Mouse (Mus musculus): ENCODE results near the gene Ssh3.

The Ssh3 gene

DNA sequence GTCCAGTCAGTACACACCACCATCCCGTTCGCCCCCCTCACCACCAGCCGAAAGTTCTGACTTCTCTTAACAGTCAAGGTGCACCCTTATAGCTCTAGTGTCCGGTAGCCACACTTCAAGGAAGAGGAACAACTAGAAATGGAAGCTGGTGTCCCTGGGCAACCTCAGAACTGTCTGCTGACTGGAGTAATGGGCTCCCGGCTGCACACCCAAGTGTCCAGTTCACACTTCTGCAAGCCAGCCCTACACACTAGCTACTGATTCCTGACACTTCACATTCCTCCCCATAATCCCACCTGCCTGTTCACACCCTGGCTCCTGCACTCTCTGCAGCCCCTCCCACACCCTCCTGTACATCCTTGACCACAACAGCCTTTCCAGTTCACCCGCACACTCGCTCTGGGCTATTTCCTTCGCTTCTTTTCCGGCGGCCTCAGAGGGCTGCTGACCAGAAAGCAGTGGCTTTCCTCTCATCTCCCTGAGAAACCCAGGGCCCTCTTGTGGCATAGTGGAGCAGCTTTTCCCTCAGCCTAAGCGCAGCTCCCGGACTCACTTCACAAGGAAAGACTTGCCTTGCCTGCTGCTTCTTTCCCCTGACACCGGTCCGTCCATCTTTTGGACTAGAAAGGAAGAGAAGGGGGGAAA lies 52.8 kb downstream of the Ssh3 start:
- DNase-seq (ENCODE audit: low read depth, low spot score): peak; percentile 84

DNA sequence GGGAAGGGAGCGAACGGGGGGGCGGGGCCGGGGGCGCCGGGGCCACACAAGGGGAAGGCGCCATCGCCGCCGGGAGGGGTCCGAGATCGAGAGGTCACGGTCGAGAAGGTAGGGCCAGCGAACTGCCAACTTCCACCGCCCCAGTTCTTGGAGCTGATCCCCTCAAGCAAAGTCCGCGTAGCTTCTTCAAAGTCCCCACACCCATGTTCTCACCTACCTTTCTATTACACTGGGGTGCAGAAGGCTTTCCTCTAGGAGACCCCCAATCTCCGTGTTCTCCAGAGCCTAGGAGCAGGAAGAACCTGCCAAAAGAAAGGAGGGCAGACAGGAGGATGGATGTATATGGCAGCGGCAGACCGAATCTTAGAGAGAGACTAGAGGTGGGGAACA lies 53.5 kb downstream of the Ssh3 start:
- no peak for DNase-seq (ENCODE audit: low read depth, low spot score)

DNA sequence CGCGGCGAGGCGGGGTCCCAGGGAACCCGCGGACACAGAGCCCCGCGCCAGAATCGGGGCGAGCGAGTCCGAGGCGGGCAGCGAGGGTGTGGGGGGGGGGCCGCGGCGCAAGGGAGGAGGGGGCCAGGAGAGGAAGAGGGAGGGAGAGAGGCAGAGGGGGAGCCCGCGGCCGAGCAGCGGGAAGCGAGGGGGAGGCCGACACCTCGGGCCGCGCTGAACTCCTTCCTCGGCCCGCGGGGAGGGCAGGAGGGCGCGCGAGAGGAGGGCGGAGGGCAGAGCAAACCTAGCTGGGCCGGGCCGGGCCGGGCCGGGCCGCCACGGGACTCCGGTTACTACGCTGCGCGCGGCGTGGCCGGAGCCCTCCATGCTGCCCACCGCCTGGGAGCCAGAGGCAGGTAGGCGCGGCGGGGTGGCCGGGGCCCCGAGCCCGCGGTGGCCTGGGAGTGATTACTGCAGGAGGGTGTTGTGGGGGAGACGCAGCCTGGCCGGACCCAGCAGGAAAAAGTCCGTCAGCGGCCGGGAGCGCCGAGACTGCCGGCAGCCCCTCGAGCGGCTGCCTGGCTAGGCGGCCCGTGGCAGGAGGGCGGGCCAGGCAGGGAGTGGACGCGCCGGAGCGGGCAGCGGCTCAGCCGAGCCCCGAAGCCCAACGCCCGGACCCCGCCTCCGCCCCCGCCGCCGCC lies 54.1 kb downstream of the Ssh3 start:
- DNase-seq (ENCODE audit: low read depth, low spot score): no peak

DNA sequence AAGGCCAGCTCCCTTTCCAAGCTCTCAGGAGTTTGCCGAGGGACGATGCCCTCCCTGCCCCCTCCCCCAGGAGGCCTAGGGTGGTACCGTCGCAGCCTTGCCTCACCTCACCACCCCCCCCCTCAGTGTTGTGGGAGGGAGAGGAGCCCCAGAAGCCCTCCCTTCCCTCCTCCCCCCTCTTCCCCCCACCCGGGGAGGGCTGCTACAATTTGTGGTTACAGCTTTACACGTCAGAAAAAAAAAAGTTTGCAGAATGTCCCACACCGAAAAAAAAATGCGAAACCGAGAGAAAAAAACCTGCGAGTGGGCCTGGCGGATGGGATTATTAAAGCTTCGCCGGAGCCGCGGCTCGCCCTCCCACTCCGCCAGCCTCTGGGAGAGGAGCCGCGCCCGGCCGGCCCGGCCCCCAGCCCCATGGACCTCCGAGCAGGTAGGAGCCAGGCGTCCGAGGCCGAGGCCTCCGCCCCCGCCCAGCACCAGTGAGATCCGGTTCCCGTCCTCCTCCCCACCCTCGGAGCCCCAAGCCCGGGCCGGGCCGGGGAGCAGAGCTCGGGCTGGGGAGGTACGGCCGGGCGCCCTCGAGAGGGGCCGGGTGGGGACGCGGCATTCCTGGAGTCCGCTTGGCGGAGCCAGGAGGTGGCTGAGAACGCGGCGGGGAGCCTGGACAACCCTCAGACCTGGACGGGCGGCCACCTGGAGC lies 54.8 kb downstream of the Ssh3 start, which contains the start of the genes Clcf1 and AC109138.7:
Gene Clcf1 (plus strand): TSS at position 168 of the 700 bp plus-strand sequence.
Gene AC109138.7 (plus strand): TSS at position 287 of the 700 bp plus-strand sequence.
- peak; percentile 89 for DNase-seq (ENCODE audit: low read depth, low spot score)

DNA sequence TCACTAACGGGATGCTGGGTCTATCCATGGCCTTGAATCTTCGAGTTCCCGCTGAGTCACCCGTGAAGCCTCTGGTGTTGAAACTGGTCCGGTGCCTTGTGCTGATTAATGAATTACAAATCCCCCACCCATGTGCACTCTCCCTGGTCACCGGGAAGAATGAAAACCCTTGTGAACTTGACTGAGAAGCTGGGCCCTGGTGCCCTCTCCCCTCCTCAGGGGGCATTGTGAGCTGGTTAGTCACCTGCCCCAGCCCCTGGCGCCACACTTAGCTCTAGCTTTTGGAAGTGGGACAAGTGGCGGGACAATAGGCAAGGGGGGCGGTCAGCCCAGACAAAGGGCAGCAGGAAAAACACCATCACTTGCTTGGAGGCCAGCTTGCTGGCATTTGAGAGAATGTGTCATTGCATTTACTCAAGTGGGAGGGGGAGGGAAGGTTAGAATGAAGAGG lies 55.4 kb downstream of the Ssh3 start:
- DNase-seq (ENCODE audit: low read depth, low spot score): peak; percentile 98

DNA sequence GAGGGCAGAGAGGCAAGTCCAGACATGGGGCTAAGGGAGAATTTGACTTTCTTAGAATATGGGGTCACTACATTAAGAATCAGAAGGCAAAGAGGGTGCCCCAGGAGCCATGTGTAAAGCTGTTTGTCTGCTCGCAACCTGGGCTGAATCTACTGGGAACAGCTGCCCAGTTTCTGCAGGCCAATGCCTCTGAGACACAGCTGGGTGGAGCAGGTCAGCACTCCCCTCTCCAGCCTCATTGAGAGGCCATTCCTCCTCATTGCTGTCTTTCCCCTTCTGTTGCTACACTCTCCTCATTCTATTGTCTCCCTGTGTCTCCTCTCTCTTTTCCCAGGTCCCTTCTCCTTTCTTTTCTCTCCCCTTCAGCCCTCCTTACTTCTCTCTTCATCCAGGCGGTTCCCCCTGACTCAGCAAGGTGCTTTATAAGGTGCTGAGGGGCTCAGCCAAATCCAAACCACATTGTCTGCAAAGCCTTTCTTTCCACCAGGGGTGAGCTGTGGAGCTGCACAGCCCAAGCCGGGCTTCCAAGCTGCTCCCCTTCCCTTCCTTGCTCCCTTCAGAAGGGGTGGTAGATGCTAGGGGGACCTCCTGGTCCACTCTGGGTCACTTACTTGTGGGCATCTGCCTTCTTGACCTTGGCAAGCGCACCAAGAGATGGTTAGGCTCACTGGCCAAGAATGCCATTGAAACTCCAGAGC lies 56.9 kb downstream of the Ssh3 start:
- DNase-seq (ENCODE audit: low read depth, low spot score): peak; percentile 72
